Mouse (Mus musculus): ENCODE measurements around the gene Abcb1a. TPM values are rescaled to one million over a fixed set of nuclear protein-coding genes. Genes with fewer than 3 reads are reported as not detected.

The Abcb1a gene
- polyA plus RNA-seq, 1 experiment, result 20.5 TPM

DNA sequence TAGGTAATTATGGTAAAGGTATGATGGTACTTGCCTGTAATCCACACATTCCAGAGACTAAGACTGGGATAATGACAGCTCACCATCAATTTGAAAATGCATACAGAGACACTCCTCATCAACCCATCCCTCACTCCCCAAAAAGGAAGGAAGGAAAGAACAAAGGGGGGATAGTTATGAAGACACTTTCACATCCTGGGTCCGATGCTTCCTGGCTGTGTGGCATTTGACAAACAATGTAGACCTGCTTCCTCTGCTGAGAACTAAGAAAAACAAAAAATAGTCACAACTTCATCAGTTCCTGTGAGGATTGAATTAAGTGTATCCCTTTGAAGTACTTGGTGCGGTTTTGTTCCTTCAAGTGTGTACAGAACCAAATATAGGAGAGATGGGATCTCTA lies 7.8 kb upstream of the Abcb1a start:
- DNase-seq, result no peak
- H3K27ac ChIP-seq (ENCODE audit: insufficient read depth, low read length), result no peak overlapping the region
- H3K27me3 ChIP-seq (ENCODE audit: control insufficient read depth, insufficient read depth, low read length), result no peaks in the 10 kb centered on the region
- no peaks in the 10 kb centered on the region for H3K4me1 ChIP-seq (ENCODE audit: control insufficient read depth, insufficient read depth, low read length)
- no peak overlapping the region for H3K4me3 ChIP-seq (replicated peaks; ENCODE audit: insufficient read depth, low read depth, low read length)
- WGBS, result 88% methylated on average over 2 of the region's 2 CpGs
- TF ChIP-seq POLR2A (IDR thresholded peaks at IDR 0.05; ENCODE audit: borderline replicate concordance, insufficient read depth, low read length) (no peak), CTCF (IDR thresholded peaks at IDR 0.05; ENCODE audit: borderline replicate concordance, insufficient read depth, low read depth, low read length) (no peak)

- no peak for DNase-seq
- H3K27ac ChIP-seq (ENCODE audit: insufficient read depth, low read length), result no peak overlapping the region
- no peaks in the 10 kb centered on the region for H3K27me3 ChIP-seq (ENCODE audit: control insufficient read depth, insufficient read depth, low read length)
- WGBS, result 81% methylated on average over 10 of the region's 10 CpGs
- TF ChIP-seq POLR2A (IDR thresholded peaks at IDR 0.05; ENCODE audit: borderline replicate concordance, insufficient read depth, low read length), result no peak
- H3K4me1 ChIP-seq (ENCODE audit: control insufficient read depth, insufficient read depth, low read length), result no peaks in the 10 kb centered on the region
- no peak overlapping the region for H3K4me3 ChIP-seq (replicated peaks; ENCODE audit: insufficient read depth, low read depth, low read length)
These were observed 868 bp downstream of the Abcb1a start for GRCm38 (mm10) chr5:8660738-8661151.

DNA sequence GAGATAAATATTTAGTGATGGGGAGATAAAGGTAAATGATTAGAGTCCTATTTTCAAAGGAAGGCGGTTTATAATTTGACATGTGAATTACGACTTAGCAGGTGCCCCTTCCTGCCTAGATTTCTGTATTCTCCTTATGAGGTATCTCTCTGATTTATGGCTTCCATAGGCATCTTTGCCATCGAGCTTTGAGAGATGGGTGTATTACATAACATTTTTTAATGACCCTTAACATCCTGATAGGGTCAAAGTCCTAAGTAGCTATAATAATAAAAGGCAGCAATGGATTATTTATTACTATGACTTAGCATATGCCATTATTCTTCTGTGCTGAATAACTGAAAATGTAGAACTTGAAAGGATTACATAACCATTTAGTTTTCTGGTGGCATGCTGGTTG lies 4.8 kb downstream of the Abcb1a start:
- DNase-seq, result no peak
- Histone ChIP-seq H3K27me3 (ENCODE audit: control insufficient read depth, insufficient read depth, low read length) (no peaks in the 10 kb centered on the region), H3K4me1 (ENCODE audit: control insufficient read depth, insufficient read depth, low read length) (no peaks in the 10 kb centered on the region), H3K27ac (ENCODE audit: insufficient read depth, low read length) (no peak overlapping the region), H3K4me3 (replicated peaks; ENCODE audit: insufficient read depth, low read depth, low read length) (no peak overlapping the region)
- WGBS, result 81% methylated on average over 3 of the region's 3 CpGs
- no peak for TF ChIP-seq CTCF (IDR thresholded peaks at IDR 0.05; ENCODE audit: borderline replicate concordance, insufficient read depth, low read depth, low read length)
- TF ChIP-seq POLR2A (IDR thresholded peaks at IDR 0.05; ENCODE audit: borderline replicate concordance, insufficient read depth, low read length), result no peak

- no peak overlapping the region for H3K27ac ChIP-seq (ENCODE audit: insufficient read depth, low read length)
- no peak for DNase-seq
- H3K4me1 ChIP-seq (ENCODE audit: control insufficient read depth, insufficient read depth, low read length), result no peaks in the 10 kb centered on the region
- no peak for TF ChIP-seq POLR2A (IDR thresholded peaks at IDR 0.05; ENCODE audit: borderline replicate concordance, insufficient read depth, low read length)
- TF ChIP-seq CTCF (IDR thresholded peaks at IDR 0.05; ENCODE audit: borderline replicate concordance, insufficient read depth, low read depth, low read length), result no peak
- H3K27me3 ChIP-seq (ENCODE audit: control insufficient read depth, insufficient read depth, low read length), result no peaks in the 10 kb centered on the region
- H3K4me3 ChIP-seq (replicated peaks; ENCODE audit: insufficient read depth, low read depth, low read length), result no peak overlapping the region
- WGBS, result 84% methylated on average over 9 of the region's 9 CpGs
These were observed 8.0 kb downstream of the Abcb1a start for GRCm38 (mm10) chr5:8667758-8668474.

DNA sequence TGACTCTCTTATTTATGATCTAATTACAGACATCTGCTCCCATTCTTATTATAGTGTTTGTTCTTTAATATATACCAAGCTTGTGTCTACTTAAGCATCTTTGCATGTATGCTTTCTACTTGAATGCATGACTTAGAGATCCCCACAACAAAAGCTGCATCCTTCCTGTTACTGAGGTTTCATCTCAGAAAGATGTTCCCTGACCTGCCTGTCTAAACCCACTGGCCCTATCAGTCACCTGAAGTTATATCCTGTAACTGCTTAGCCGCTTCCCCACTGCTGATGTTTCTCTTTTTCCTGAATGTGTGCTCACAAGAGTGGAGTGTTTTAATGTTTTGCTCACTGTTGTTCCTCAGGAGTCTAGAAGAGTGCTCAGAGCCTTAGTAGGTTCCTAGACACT lies 9.7 kb downstream of the Abcb1a start:
- Histone ChIP-seq H3K4me1 (ENCODE audit: control insufficient read depth, insufficient read depth, low read length) (no peaks in the 10 kb centered on the region), H3K27me3 (ENCODE audit: control insufficient read depth, insufficient read depth, low read length) (no peaks in the 10 kb centered on the region), H3K27ac (ENCODE audit: insufficient read depth, low read length) (no peak overlapping the region), H3K4me3 (replicated peaks; ENCODE audit: insufficient read depth, low read depth, low read length) (no peak overlapping the region)
- 100% methylated on average over 1 of the region's 1 CpGs for WGBS
- TF ChIP-seq CTCF (IDR thresholded peaks at IDR 0.05; ENCODE audit: borderline replicate concordance, insufficient read depth, low read depth, low read length) (no peak), POLR2A (IDR thresholded peaks at IDR 0.05; ENCODE audit: borderline replicate concordance, insufficient read depth, low read length) (no peak)
- no peak for DNase-seq

- DNase-seq, result no peak
- TF ChIP-seq POLR2A (IDR thresholded peaks at IDR 0.05; ENCODE audit: borderline replicate concordance, insufficient read depth, low read length), result no peak
- TF ChIP-seq CTCF (IDR thresholded peaks at IDR 0.05; ENCODE audit: borderline replicate concordance, insufficient read depth, low read depth, low read length), result no peak
- no peak overlapping the region for H3K27ac ChIP-seq (ENCODE audit: insufficient read depth, low read length)
- no peaks in the 10 kb centered on the region for H3K4me1 ChIP-seq (ENCODE audit: control insufficient read depth, insufficient read depth, low read length)
- H3K27me3 ChIP-seq (ENCODE audit: control insufficient read depth, insufficient read depth, low read length), result no peaks in the 10 kb centered on the region
- WGBS, result 93% methylated on average over 6 of the region's 6 CpGs
- H3K4me3 ChIP-seq (replicated peaks; ENCODE audit: insufficient read depth, low read depth, low read length), result no peak overlapping the region
These were observed 15.5 kb downstream of the Abcb1a start for GRCm38 (mm10) chr5:8675262-8675951.

DNA sequence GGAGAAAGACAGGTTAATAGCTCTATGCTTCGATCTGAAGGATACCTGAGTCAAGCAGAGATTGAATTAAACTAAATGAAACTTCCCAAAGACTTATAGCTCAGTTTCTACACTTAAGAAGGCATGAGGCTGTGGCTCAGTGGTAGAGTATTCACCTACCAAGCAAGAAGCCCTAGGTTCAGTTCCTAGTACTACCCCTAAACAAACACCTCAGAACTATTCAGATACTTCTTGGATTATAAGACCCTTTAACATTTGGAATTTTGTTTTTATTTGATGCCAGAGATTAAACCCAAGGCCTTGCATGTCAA lies 16.0 kb downstream of the Abcb1a start:
- no peak overlapping the region for H3K4me3 ChIP-seq (replicated peaks; ENCODE audit: insufficient read depth, low read depth, low read length)
- WGBS, result 84% methylated on average over 1 of the region's 1 CpGs

DNA sequence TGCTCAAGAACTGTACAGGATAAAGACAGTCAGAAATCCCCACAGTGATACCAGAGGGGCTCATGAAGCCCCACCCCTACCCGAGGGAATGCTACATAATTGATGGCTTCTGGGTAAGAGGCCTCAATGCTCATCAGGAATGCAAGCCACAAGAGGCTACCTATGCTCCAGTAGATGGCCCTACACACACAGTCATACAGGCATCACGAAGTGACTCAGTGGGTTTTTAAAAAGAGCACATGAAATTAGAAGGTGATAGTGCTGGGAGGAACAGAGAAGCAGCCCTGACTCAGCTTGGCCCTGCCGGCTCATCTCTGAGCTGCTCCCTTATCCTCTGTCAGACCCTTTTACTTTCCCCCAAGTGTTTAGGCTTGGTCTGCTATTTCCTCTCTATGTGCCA lies 21.3 kb downstream of the Abcb1a start:
- no peak for DNase-seq
- 72% methylated on average over 3 of the region's 3 CpGs for WGBS
- Histone ChIP-seq H3K4me3 (replicated peaks; ENCODE audit: insufficient read depth, low read depth, low read length) (no peak overlapping the region), H3K4me1 (ENCODE audit: control insufficient read depth, insufficient read depth, low read length) (no peaks in the 10 kb centered on the region), H3K27me3 (ENCODE audit: control insufficient read depth, insufficient read depth, low read length) (no peaks in the 10 kb centered on the region), H3K27ac (ENCODE audit: insufficient read depth, low read length) (no peak overlapping the region)
- TF ChIP-seq POLR2A (IDR thresholded peaks at IDR 0.05; ENCODE audit: borderline replicate concordance, insufficient read depth, low read length), result no peak
- TF ChIP-seq CTCF (IDR thresholded peaks at IDR 0.05; ENCODE audit: borderline replicate concordance, insufficient read depth, low read depth, low read length), result no peak

More for the DNA sequence above, 16.0 kb downstream of the Abcb1a start:
- Histone ChIP-seq H3K4me1 (ENCODE audit: control insufficient read depth, insufficient read depth, low read length) (no peaks in the 10 kb centered on the region), H3K27ac (ENCODE audit: insufficient read depth, low read length) (no peak overlapping the region), H3K27me3 (ENCODE audit: control insufficient read depth, insufficient read depth, low read length) (no peaks in the 10 kb centered on the region)
- DNase-seq, result no peak
- TF ChIP-seq CTCF (IDR thresholded peaks at IDR 0.05; ENCODE audit: borderline replicate concordance, insufficient read depth, low read depth, low read length) (no peak), POLR2A (IDR thresholded peaks at IDR 0.05; ENCODE audit: borderline replicate concordance, insufficient read depth, low read length) (no peak)

Data from cerebellum, adult 2 months (tissue).